Mouse (Mus musculus): ENCODE measurements around the gene Klra8. TPM values are rescaled to one million over a fixed set of nuclear protein-coding genes. Genes with fewer than 3 reads are reported as not detected.

The Klra8 gene
- polyA plus RNA-seq (2017; shearing (Covaris generic)): not detected

GRCm38 (mm10) chr6:130129798-130130197, at the start of gene Klra8:
Klra8 (minus strand) TSS chr6:130129898.

GRCm38 (mm10) chr6:130067171-130067570, 62.5 kb downstream of the Klra8 start, which contains the start of gene Klra4:
Klra4 (minus strand) TSS chr6:130067271.

Other genes starting within 250 kb of the Klra8 start
- gene Klra5, start 212.2 kb downstream of the Klra8 start, polyA plus RNA-seq (2017; shearing (Covaris generic)): not detected
- not detected for gene Klra6, start 102.9 kb downstream of the Klra8 start, polyA plus RNA-seq (2017; shearing (Covaris generic))
- not detected for gene Klra4, start 62.6 kb downstream of the Klra8 start, polyA plus RNA-seq (2017; shearing (Covaris generic))
- not detected for gene Klra9, start 63.2 kb upstream of the Klra8 start, polyA plus RNA-seq (2017; shearing (Covaris generic))
- not detected for gene Klra7, start 103.4 kb upstream of the Klra8 start, polyA plus RNA-seq (2017; shearing (Covaris generic))
- not detected for gene Klra10, start 152.0 kb upstream of the Klra8 start, polyA plus RNA-seq (2017; shearing (Covaris generic))
- not detected for gene Klra3, start 207.7 kb upstream of the Klra8 start, polyA plus RNA-seq (2017; shearing (Covaris generic))

Measured in effector memory CD4-positive, alpha-beta T cell, adult 7 months (primary cell).